Mouse (Mus musculus): ENCODE results near the gene Ednra.

DNA sequence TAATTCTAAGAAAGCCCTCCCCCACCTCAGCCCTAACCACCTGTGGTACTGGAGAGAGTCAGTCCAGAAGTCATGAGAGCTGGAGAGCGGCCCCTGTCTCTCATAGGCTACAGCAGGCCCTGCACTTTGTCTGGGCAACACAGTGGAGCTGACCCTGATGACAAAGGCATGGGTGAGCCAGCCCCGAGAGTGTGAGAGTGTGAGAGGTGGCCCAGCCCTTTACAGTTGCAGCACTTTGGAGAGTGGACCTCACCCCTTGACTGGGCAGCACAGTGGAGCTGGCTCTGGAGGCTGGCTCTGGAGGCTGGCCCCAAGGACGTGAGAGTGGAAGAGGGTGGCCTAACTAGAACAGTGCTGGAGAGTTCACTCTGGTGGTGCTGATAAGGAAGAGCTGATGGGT is 20.2 kb upstream of the Ednra start:
- TF ChIP-seq CTCF (IDR thresholded peaks at IDR 0.05; ENCODE audit: low read depth) (no peak), EP300 (IDR thresholded peaks at IDR 0.05; ENCODE audit: low read depth) (no peak)
